Mouse (Mus musculus) inflammation-experienced regulatory T-cells, adult 16 weeks (primary cell): ENCODE measurements around the gene Nrg4. TPM values are rescaled to one million over a fixed set of nuclear protein-coding genes. Genes with fewer than 3 reads are reported as not detected.

Experiments
- polyA plus RNA-seq: library from polyadenylated mRNA; unstranded; fragments of 100-300 nt; shearing (Covaris generic); gene quantifications from one replicate; pipeline ENCODE4 v1.2.1, GENCODE M21; 2017

The Nrg4 gene
- 3.5 TPM for polyA plus RNA-seq

DNA sequence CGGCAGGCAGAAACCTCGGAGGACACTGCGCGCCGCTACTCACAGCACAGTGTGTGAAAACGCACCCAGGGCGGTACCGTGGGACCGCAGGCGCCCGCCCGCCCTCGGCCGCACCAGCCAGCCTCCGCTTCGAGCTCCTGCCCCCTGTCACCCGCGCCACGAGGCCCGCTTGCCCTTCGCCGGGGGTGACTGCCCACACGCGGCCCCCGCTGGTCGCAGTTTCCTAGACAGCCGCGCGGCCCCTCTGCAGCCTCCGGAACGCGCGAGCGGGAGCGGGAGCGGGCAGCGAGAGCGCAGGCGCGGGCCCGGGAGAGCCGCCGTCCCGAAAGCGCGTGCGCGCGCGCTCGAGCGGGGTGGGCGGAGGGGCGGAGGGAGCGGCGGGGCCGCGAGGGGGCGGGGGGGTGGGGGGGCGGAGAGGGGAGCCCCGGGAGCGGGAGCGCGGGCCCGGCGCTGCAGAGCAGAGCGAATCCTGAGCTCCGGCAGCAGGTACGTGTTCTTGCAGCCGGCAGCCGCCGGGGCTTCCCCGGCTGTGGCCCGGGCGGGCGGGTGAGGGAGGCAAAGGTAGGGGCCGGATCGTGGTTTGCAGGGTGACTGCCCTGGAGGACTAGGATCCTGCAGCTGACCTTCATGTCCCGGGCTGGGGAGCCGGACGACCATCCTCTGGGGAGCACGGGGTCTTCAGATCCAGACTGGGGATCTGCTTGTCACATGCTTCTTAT, at the start of gene Nrg4, which contains the start of gene Tmem266:
Gene Nrg4, minus strand, starts transcription at position 330 of the 719 bp plus-strand sequence.
Gene Tmem266, plus strand, starts transcription at position 399 of the 719 bp plus-strand sequence.

DNA sequence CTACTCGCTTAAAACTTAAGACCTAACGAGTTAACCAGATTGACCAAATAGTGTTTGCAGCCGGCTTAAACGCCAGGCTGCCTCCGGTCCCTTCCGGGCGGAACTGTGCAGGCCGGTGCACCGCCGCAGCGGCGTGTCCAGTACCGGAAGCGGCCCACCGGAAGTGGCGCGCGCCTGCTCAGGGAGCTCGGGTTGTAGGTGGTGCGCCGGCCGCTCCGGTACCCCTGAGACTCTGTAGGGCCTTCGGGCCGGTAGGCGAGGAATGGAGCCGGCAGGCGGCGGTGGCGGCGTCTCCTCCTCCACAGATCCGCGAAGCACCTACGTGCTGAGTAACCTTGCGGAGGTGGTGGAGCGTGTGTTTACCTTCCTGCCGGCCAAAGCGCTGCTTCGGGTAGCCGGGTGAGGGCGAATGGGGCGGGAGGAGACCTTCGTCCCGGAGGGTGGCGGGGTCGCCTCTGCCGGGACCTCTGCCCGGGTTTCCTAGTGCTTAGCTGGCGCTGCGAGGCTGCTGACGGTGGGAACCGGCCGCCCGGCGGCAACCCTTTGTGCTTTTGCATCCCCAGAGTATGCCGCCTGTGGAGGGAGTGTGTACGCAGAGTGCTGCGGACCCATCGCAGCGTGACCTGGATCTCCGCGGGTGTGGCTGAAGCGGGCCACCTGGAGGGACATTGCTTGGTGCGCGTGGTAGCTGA, 117.7 kb downstream of the Nrg4 start, which contains the start of gene Fbxo22:
Gene Fbxo22, plus strand, starts transcription at position 136 of the 692 bp plus-strand sequence.

Other genes starting within 250 kb of the Nrg4 start
- gene Ube2q2, start 178.0 kb downstream of the Nrg4 start, polyA plus RNA-seq: 11.3 TPM
- 69.3 TPM for gene Fbxo22, start 117.9 kb downstream of the Nrg4 start, polyA plus RNA-seq
- gene Tmem266, start 69 bp upstream of the Nrg4 start, polyA plus RNA-seq: not detected
- 131 TPM for gene Etfa, start 185.4 kb upstream of the Nrg4 start, polyA plus RNA-seq
- not detected for gene Isl2, start 211.8 kb upstream of the Nrg4 start, polyA plus RNA-seq